Mouse (Mus musculus) embryonic facial prominence, embryonic 15.5 days (tissue): ENCODE results near the gene Tanc2. TPM values are rescaled to one million over a fixed set of nuclear protein-coding genes. Genes with fewer than 3 reads are reported as not detected.

Experiments used
- ATAC-seq: fragments of 200-750 bp; cut with Nextera tagmentation; 2 replicates; pipeline ENCODE4 v1.8.0; 2017; ENCODE audit warnings: low read depth, moderate TSS enrichment; ENCODE audit not compliant: insufficient number of reproducible peaks, low FRiP score, low TSS enrichment
- H3K27ac ChIP-seq: fragments of 300-500 bp; sonication (generic); replicated peaks from 2 replicates; pipeline ENCODE4 v1.5.1; 2015; ENCODE audit warnings: mild to moderate bottlenecking, inconsistent platforms
- H3K27me3 ChIP-seq: fragments of 300-500 bp; sonication (generic); 2 replicates; pipeline ENCODE4 v1.6.1; 2015; ENCODE audit warnings: inconsistent platforms
- H3K36me3 ChIP-seq: fragments of 300-500 bp; sonication (generic); 2 replicates; pipeline ENCODE4 v1.6.1; 2015; ENCODE audit warnings: mild to moderate bottlenecking, inconsistent platforms
- H3K4me1 ChIP-seq: fragments of 300-500 bp; sonication (generic); 2 replicates; pipeline ENCODE4 v1.6.1; 2015; ENCODE audit warnings: inconsistent platforms
- H3K4me2 ChIP-seq: fragments of 300-500 bp; sonication (generic); replicated peaks from 2 replicates; pipeline ENCODE4 v1.6.1; 2015; ENCODE audit warnings: mild to moderate bottlenecking, inconsistent platforms
- H3K4me3 ChIP-seq: fragments of 300-500 bp; sonication (generic); replicated peaks from 2 replicates; pipeline ENCODE4 v1.5.1; 2015; ENCODE audit warnings: mild to moderate bottlenecking, inconsistent platforms
- H3K9ac ChIP-seq: fragments of 300-500 bp; sonication (generic); 2 replicates; pipeline ENCODE4 v1.6.1; 2015; ENCODE audit warnings: inconsistent platforms
- H3K9me3 ChIP-seq: fragments of 300-500 bp; sonication (generic); replicated peaks from 2 replicates; pipeline ENCODE4 v1.6.1; 2016; ENCODE audit warnings: inconsistent platforms
- WGBS: fragments of 180-500 bp; shearing (Covaris S2); methylation state at CpG from one replicate; pipeline ENCODE4 v1.1.7; 2015; 5-methylcytosine and 5-hydroxymethylcytosine counted together
- polyA plus RNA-seq: library from polyadenylated mRNA; unstranded; fragments of >200 nt; fragmentation: Nextera tagmentation; extraction: Ambion mirVana; gene quantifications from 2 replicates; pipeline ENCODE4 v1.2.1, GENCODE M21; 2015

Gene Tanc2
- polyA plus RNA-seq, 1 experiment from 2014 or later = 12.7 TPM

GRCm38 (mm10) chr11:105908926-105909325 lies 319.1 kb downstream of the Tanc2 start:
- WGBS = 80% methylated on average over 8 of the region's 8 CpGs

GRCm38 (mm10) chr11:105909617-105910016 lies 319.8 kb downstream of the Tanc2 start:
- Histone ChIP-seq H3K4me1 (no peaks in the 10 kb centered on the region), H3K27ac (no peak overlapping the region), H3K9ac (no peak overlapping the region), H3K9me3 (no peaks in the 10 kb centered on the region), H3K36me3 (peaks cover 10% of the 10 kb centered on the region), H3K4me3 (no peak overlapping the region), H3K27me3 (no peaks in the 10 kb centered on the region), H3K4me2 (no peak overlapping the region)
- 73% methylated on average over 2 of the region's 2 CpGs for WGBS
- ATAC-seq = no peak

More at GRCm38 (mm10) chr11:105908926-105909325, 319.1 kb downstream of the Tanc2 start:
- Histone ChIP-seq H3K4me2 (no peak overlapping the region), H3K4me3 (no peak overlapping the region), H3K36me3 (peaks cover 10% of the 10 kb centered on the region), H3K4me1 (no peaks in the 10 kb centered on the region), H3K27ac (no peak overlapping the region), H3K9ac (no peak overlapping the region), H3K9me3 (no peaks in the 10 kb centered on the region), H3K27me3 (no peaks in the 10 kb centered on the region)
- no peak for ATAC-seq

GRCm38 (mm10) chr11:105911149-105911548 lies 321.4 kb downstream of the Tanc2 start:
- no peaks in the 10 kb centered on the region for H3K4me1 ChIP-seq
- no peak for ATAC-seq
- no peaks in the 10 kb centered on the region for H3K9me3 ChIP-seq
- no peak overlapping the region for H3K27ac ChIP-seq
- H3K27me3 ChIP-seq = no peaks in the 10 kb centered on the region
- no peak overlapping the region for H3K9ac ChIP-seq
- H3K4me2 ChIP-seq = no peak overlapping the region
- no peak overlapping the region for H3K4me3 ChIP-seq
- peaks cover 10% of the 10 kb centered on the region for H3K36me3 ChIP-seq

- Histone ChIP-seq H3K9me3 (no peaks in the 10 kb centered on the region), H3K27ac (no peak overlapping the region), H3K4me3 (no peak overlapping the region), H3K36me3 (peaks cover 15% of the 10 kb centered on the region), H3K27me3 (no peaks in the 10 kb centered on the region), H3K9ac (no peak overlapping the region), H3K4me2 (no peak overlapping the region), H3K4me1 (no peaks in the 10 kb centered on the region)
- ATAC-seq = no peak
- WGBS = 26% methylated on average over 4 of the region's 4 CpGs
Observed at GRCm38 (mm10) chr11:105911592-105912375, 322.0 kb downstream of the Tanc2 start.

- Histone ChIP-seq H3K9me3 (no peaks in the 10 kb centered on the region), H3K9ac (no peak overlapping the region), H3K27me3 (no peaks in the 10 kb centered on the region), H3K4me3 (no peak overlapping the region), H3K4me2 (no peak overlapping the region), H3K4me1 (no peaks in the 10 kb centered on the region), H3K27ac (no peak overlapping the region), H3K36me3 (peaks cover 27% of the 10 kb centered on the region)
- 59% methylated on average over 5 of the region's 5 CpGs for WGBS
- ATAC-seq = no peak
Observed at GRCm38 (mm10) chr11:105913580-105913979, 323.8 kb downstream of the Tanc2 start.

GRCm38 (mm10) chr11:105920098-105920785 lies 330.5 kb downstream of the Tanc2 start:
- no peak overlapping the region for H3K4me2 ChIP-seq
- WGBS = 74% methylated on average over 3 of the region's 3 CpGs
- no peak for ATAC-seq
- no peaks in the 10 kb centered on the region for H3K9me3 ChIP-seq
- peaks cover 53% of the 10 kb centered on the region for H3K36me3 ChIP-seq
- H3K4me1 ChIP-seq = no peaks in the 10 kb centered on the region
- no peaks in the 10 kb centered on the region for H3K27me3 ChIP-seq
- H3K27ac ChIP-seq = no peak overlapping the region
- no peak overlapping the region for H3K9ac ChIP-seq
- H3K4me3 ChIP-seq = no peak overlapping the region

- Histone ChIP-seq H3K4me2 (no peak overlapping the region), H3K27ac (no peak overlapping the region), H3K9ac (no peak overlapping the region), H3K36me3 (peaks cover 53% of the 10 kb centered on the region), H3K4me1 (no peaks in the 10 kb centered on the region), H3K27me3 (no peaks in the 10 kb centered on the region), H3K4me3 (no peak overlapping the region), H3K9me3 (no peaks in the 10 kb centered on the region)
- no peak for ATAC-seq
- WGBS = 94% methylated on average over 2 of the region's 2 CpGs
Observed at GRCm38 (mm10) chr11:105920836-105921235, 331.1 kb downstream of the Tanc2 start.

GRCm38 (mm10) chr11:105921275-105921674 lies 331.5 kb downstream of the Tanc2 start:
- peaks cover 53% of the 10 kb centered on the region for H3K36me3 ChIP-seq

GRCm38 (mm10) chr11:105922769-105923663 lies 333.2 kb downstream of the Tanc2 start:
- Histone ChIP-seq H3K9ac (no peak overlapping the region), H3K36me3 (peaks cover 36% of the 10 kb centered on the region), H3K4me3 (no peak overlapping the region), H3K9me3 (no peaks in the 10 kb centered on the region), H3K27me3 (no peaks in the 10 kb centered on the region), H3K4me2 (no peak overlapping the region), H3K4me1 (peaks cover 3% of the 10 kb centered on the region; the same call in 1 of the 2 replicates), H3K27ac (no peak overlapping the region)
- WGBS = 89% methylated on average over 20 of the region's 20 CpGs
- ATAC-seq = no peak

More at GRCm38 (mm10) chr11:105921275-105921674, 331.5 kb downstream of the Tanc2 start:
- H3K27ac ChIP-seq = no peak overlapping the region
- H3K4me1 ChIP-seq = no peaks in the 10 kb centered on the region
- H3K9me3 ChIP-seq = no peaks in the 10 kb centered on the region
- ATAC-seq = no peak
- H3K4me2 ChIP-seq = no peak overlapping the region
- H3K27me3 ChIP-seq = no peaks in the 10 kb centered on the region
- no peak overlapping the region for H3K4me3 ChIP-seq
- WGBS = 91% methylated on average over 5 of the region's 5 CpGs
- no peak overlapping the region for H3K9ac ChIP-seq

GRCm38 (mm10) chr11:105927065-105928030 lies 337.6 kb downstream of the Tanc2 start:
- Histone ChIP-seq H3K36me3 (peaks cover 16% of the 10 kb centered on the region), H3K4me3 (no peak overlapping the region), H3K9me3 (no peaks in the 10 kb centered on the region), H3K27ac (no peak overlapping the region), H3K9ac (no peak overlapping the region), H3K4me2 (no peak overlapping the region), H3K27me3 (no peaks in the 10 kb centered on the region), H3K4me1 (peaks cover 3% of the 10 kb centered on the region; the same call in 1 of the 2 replicates)
- WGBS = 50% methylated on average over 14 of the region's 14 CpGs
- ATAC-seq = no peak
